Mouse (Mus musculus) monocyte, adult 5-6 weeks (primary cell): Measurements from ENCODE around the gene Pkd1l3. TPM values are rescaled to one million over a fixed set of nuclear protein-coding genes. Genes with fewer than 3 reads are reported as not detected.

Source experiments
- ATAC-seq: fragments of 153-309, 156-312 bp; replicated peaks from 2 replicates; pipeline ENCODE4 v1.8.0; 2017; ENCODE audit warnings: mild to moderate bottlenecking; ENCODE audit not compliant: low TSS enrichment, insufficient number of reproducible peaks, severe bottlenecking, poor library complexity, low FRiP score
- total RNA-seq: library from RNA; stranded (forward); fragments of 200-1000, 200-491, 200-594 nt; gene quantifications from 3 replicates; pipeline ENCODE4 v1.2.3, GENCODE M21; 2017

Gene Pkd1l3
- total RNA-seq, 1 experiment from 2014 or later = not detected

- ATAC-seq = peak; percentile 95
Observed at GRCm38 (mm10) chr8:109608271-109609152, 5.8 kb upstream of the Pkd1l3 start, which contains the start of gene Dhodh. Gene Dhodh (minus strand): TSS chr8:109608673.

- no peak for ATAC-seq
Observed at GRCm38 (mm10) chr8:109609153-109609502, 5.2 kb upstream of the Pkd1l3 start.

- no peak for ATAC-seq
Observed at GRCm38 (mm10) chr8:109615569-109615968, 1.3 kb downstream of the Pkd1l3 start.

GRCm38 (mm10) chr8:109628638-109629037, 14.3 kb downstream of the Pkd1l3 start:
- ATAC-seq = no peak

GRCm38 (mm10) chr8:109632498-109632897, 18.2 kb downstream of the Pkd1l3 start:
- ATAC-seq = no peak

- no peak for ATAC-seq
Observed at GRCm38 (mm10) chr8:109635146-109635545, 20.8 kb downstream of the Pkd1l3 start.

- ATAC-seq = no peak
Observed at GRCm38 (mm10) chr8:109638851-109639250, 24.5 kb downstream of the Pkd1l3 start.

GRCm38 (mm10) chr8:109640410-109640809, 26.1 kb downstream of the Pkd1l3 start:
- no peak for ATAC-seq

GRCm38 (mm10) chr8:109641236-109641635, 26.9 kb downstream of the Pkd1l3 start:
- no peak for ATAC-seq

- no peak for ATAC-seq
Observed at GRCm38 (mm10) chr8:109647331-109647730, 33.0 kb downstream of the Pkd1l3 start.

- ATAC-seq = no peak
Observed at GRCm38 (mm10) chr8:109648469-109648868, 34.2 kb downstream of the Pkd1l3 start.

- no peak for ATAC-seq
Observed at GRCm38 (mm10) chr8:109650801-109651200, 36.5 kb downstream of the Pkd1l3 start.

GRCm38 (mm10) chr8:109656860-109657259, 42.5 kb downstream of the Pkd1l3 start:
- no peak for ATAC-seq

GRCm38 (mm10) chr8:109662328-109662727, 48.0 kb downstream of the Pkd1l3 start:
- no peak for ATAC-seq

GRCm38 (mm10) chr8:109666616-109667015, 52.3 kb downstream of the Pkd1l3 start:
- no peak for ATAC-seq

GRCm38 (mm10) chr8:109672656-109673055, 58.3 kb downstream of the Pkd1l3 start:
- no peak for ATAC-seq

GRCm38 (mm10) chr8:109673596-109673995, 59.3 kb downstream of the Pkd1l3 start:
- no peak for ATAC-seq

GRCm38 (mm10) chr8:109675896-109676643, 61.8 kb downstream of the Pkd1l3 start:
- no peak for ATAC-seq

GRCm38 (mm10) chr8:109681535-109681934, 67.2 kb downstream of the Pkd1l3 start:
- no peak for ATAC-seq

GRCm38 (mm10) chr8:109682120-109682519, 67.8 kb downstream of the Pkd1l3 start:
- ATAC-seq = peak; percentile 84
